Comparison of ENCODE assay signal across 8 mouse cellular contexts in genomic region chr1:166409177-166409700, GRCm38 (mm10). TPM values are rescaled to one million over a fixed set of nuclear protein-coding genes. Genes with fewer than 3 reads are reported as not detected.
DNase-seq lines count a peak whose midpoint lies in the region; ATAC-seq lines count a peak whose summit lies in the region.

No protein-coding gene starts in this region.

- peaks cover 34% of the 10 kb centered on the region for H3K36me3 ChIP-seq in embryonic facial prominence, embryonic 14.5 days (ENCODE audit: control insufficient read depth, insufficient read depth, low read length)
- peaks cover 43% of the 10 kb centered on the region for H3K36me3 ChIP-seq in limb, embryonic 10.5 days

- peaks cover 11% of the 10 kb centered on the region for H3K4me1 ChIP-seq in embryonic facial prominence, embryonic 14.5 days (ENCODE audit: control insufficient read depth, insufficient read depth, low read length)
- peaks cover 31% of the 10 kb centered on the region for H3K4me1 ChIP-seq in limb, embryonic 10.5 days

- peaks cover 6% of the 10 kb centered on the region; the same call in 1 of the 2 replicates for H3K9me3 ChIP-seq in embryonic facial prominence, embryonic 14.5 days (ENCODE audit: control insufficient read depth, low read length)
- peaks cover 9% of the 10 kb centered on the region; the same call in 1 of the 2 replicates for H3K9me3 ChIP-seq in limb, embryonic 10.5 days (replicated peaks)

- peak overlapping the region; percentile 85 for H3K27ac ChIP-seq in embryonic facial prominence, embryonic 14.5 days (replicated peaks; ENCODE audit: low read depth, low read length)
- H3K27ac ChIP-seq in limb, embryonic 10.5 days = peak overlapping the region; percentile 98

- H3K4me2 ChIP-seq in embryonic facial prominence, embryonic 14.5 days (ENCODE audit: low read depth, low read length) = peak overlapping the region; percentile 75

- no peaks in the 10 kb centered on the region for H3K27me3 ChIP-seq in embryonic facial prominence, embryonic 14.5 days (replicated peaks; ENCODE audit: control insufficient read depth, insufficient read depth, low read length)
- no peaks in the 10 kb centered on the region for H3K27me3 ChIP-seq in limb, embryonic 10.5 days (ENCODE audit: low read depth, poor library complexity, severe bottlenecking)

- ATAC-seq in embryonic facial prominence, embryonic 14.5 days (ENCODE audit: low read depth) = peak; percentile 75
- peak; percentile 26 for ATAC-seq in megakaryocyte-erythroid progenitor cell, adult 5-6 weeks (replicated peaks; ENCODE audit: low FRiP score, low TSS enrichment, poor library complexity, severe bottlenecking)

- peak overlapping the region; percentile 92 for H3K9ac ChIP-seq in embryonic facial prominence, embryonic 14.5 days (ENCODE audit: low read depth, low read length)

- DNase-seq in cerebellum, adult 9-10 months = peak; percentile 57
- DNase-seq in cerebellum, adult 11 months = no peak
- DNase-seq in MN1 (ENCODE audit: low spot score) = peak; percentile 74
- peak; percentile 32 for DNase-seq in embryonic facial prominence, embryonic 14.5 days (ENCODE audit: low spot score)
- DNase-seq in heart, postnatal 4 days = peak; percentile 44
- DNase-seq in limb, embryonic 10.5 days (ENCODE audit: low spot score) = no peak
- peak; percentile 67 for DNase-seq in testis, postnatal 10 days (ENCODE audit: low spot score)

- peak overlapping the region; percentile 80 for H3K4me3 ChIP-seq in embryonic facial prominence, embryonic 14.5 days (ENCODE audit: low read depth, low read length)
- peak overlapping the region; percentile 87 for H3K4me3 ChIP-seq in limb, embryonic 10.5 days

- 6% methylated on average over 4 of the region's 45 CpGs for WGBS in embryonic facial prominence, embryonic 14.5 days
- WGBS in limb, embryonic 10.5 days = 2% methylated on average over 37 of the region's 45 CpGs

RNA-seq across cellular contexts. Expression of gene Pogk, which starts 0.4 kb away (rescaled TPM):
- polyA plus RNA-seq in embryonic facial prominence, embryonic 14.5 days (2014; fragmentation: Nextera tagmentation; extraction: Ambion mirVana) = 17.3 and 19.0 TPM in 2 replicates
- 10 to 100 TPM; 24.5 to 29.2 TPM for total RNA-seq in heart, postnatal 4 days (2021)
- polyA plus RNA-seq in limb, embryonic 10.5 days (2016; fragmentation: Nextera tagmentation; extraction: Ambion mirVana) = 17.5 and 24.6 TPM in 2 replicates
- 3.6 and 8.2 TPM in 2 replicates for total RNA-seq in megakaryocyte-erythroid progenitor cell, adult 5-6 weeks (2014; fragmentation: Nextera tagmentation)
- total RNA-seq in megakaryocyte-erythroid progenitor cell, adult 5-6 weeks (2017) = 4.6 and 5.3 TPM in 2 replicates

RNA-seq across cellular contexts. Expression of gene Tada1, which starts 30.3 kb away (rescaled TPM):
- polyA plus RNA-seq in embryonic facial prominence, embryonic 14.5 days (2014; fragmentation: Nextera tagmentation; extraction: Ambion mirVana) = 50.9 and 57.2 TPM in 2 replicates
- total RNA-seq in heart, postnatal 4 days (2021) = 10 to 100 TPM; 17.7 to 18.1 TPM
- polyA plus RNA-seq in limb, embryonic 10.5 days (2016; fragmentation: Nextera tagmentation; extraction: Ambion mirVana) = 66.6 and 69.8 TPM in 2 replicates
- 40.3 and 53.8 TPM in 2 replicates for total RNA-seq in megakaryocyte-erythroid progenitor cell, adult 5-6 weeks (2014; fragmentation: Nextera tagmentation)
- total RNA-seq in megakaryocyte-erythroid progenitor cell, adult 5-6 weeks (2017) = 30.6 and 43.5 TPM in 2 replicates

Comparison
In these comparisons a context has a peak if more than half of its experiments do, and no peak if none do; other contexts are left out.
1. DNase-seq: peak in cerebellum, adult 9-10 months (single experiment), MN1 (single experiment), embryonic facial prominence, embryonic 14.5 days (single experiment), heart, postnatal 4 days (single experiment) and testis, postnatal 10 days (single experiment); none in cerebellum, adult 11 months (single experiment) and limb, embryonic 10.5 days (single experiment).